Mouse (Mus musculus) monocyte, adult 5-6 weeks (primary cell): ENCODE results near the gene Sema3c. TPM values are rescaled to one million over a fixed set of nuclear protein-coding genes. Genes with fewer than 3 reads are reported as not detected.
"Not testable (repeated sequence)": the region's sequence is repeated elsewhere in the genome, so short reads cannot be mapped to it uniquely, and the experiment has no call there.

Experiments
- ATAC-seq: fragments of 153-309, 156-312 bp; replicated peaks from 2 replicates; pipeline ENCODE4 v1.8.0; 2017; ENCODE audit warnings: mild to moderate bottlenecking; ENCODE audit not compliant: low TSS enrichment, insufficient number of reproducible peaks, severe bottlenecking, poor library complexity, low FRiP score
- total RNA-seq: library from RNA; stranded (forward); fragments of 200-1000, 200-491, 200-594 nt; gene quantifications from 3 replicates; pipeline ENCODE4 v1.2.3, GENCODE M21; 2017

Sema3c gene
- total RNA-seq: not detected in 3 replicates

- ATAC-seq: no peak
These were observed at the start of gene Sema3c for GRCm38 (mm10) chr5:17573694-17574380. TSS of gene Sema3c (plus strand) at chr5:17574281.

- not testable (repeated sequence) for ATAC-seq
These were observed 42.9 kb upstream of the Sema3c start for GRCm38 (mm10) chr5:17531165-17531564.

- no peak for ATAC-seq
These were observed 30.9 kb upstream of the Sema3c start for GRCm38 (mm10) chr5:17543141-17543540.

- no peak for ATAC-seq
These were observed 29.1 kb upstream of the Sema3c start for GRCm38 (mm10) chr5:17544904-17545449.

- no peak for ATAC-seq
These were observed 22.4 kb upstream of the Sema3c start for GRCm38 (mm10) chr5:17551693-17552092.

- ATAC-seq: no peak
These were observed 18.0 kb upstream of the Sema3c start for GRCm38 (mm10) chr5:17556073-17556473.

- ATAC-seq: no peak
These were observed 17.3 kb upstream of the Sema3c start for GRCm38 (mm10) chr5:17556715-17557265.

GRCm38 (mm10) chr5:17571571-17571970 is 2.5 kb upstream of the Sema3c start:
- no peak for ATAC-seq

- no peak for ATAC-seq
These were observed 517 bp downstream of the Sema3c start for GRCm38 (mm10) chr5:17574413-17575182.

GRCm38 (mm10) chr5:17575183-17575495 is 1.1 kb downstream of the Sema3c start:
- no peak for ATAC-seq

- no peak for ATAC-seq
These were observed 2.0 kb downstream of the Sema3c start for GRCm38 (mm10) chr5:17576069-17576468.

GRCm38 (mm10) chr5:17582047-17582515 is 8.0 kb downstream of the Sema3c start:
- ATAC-seq: no peak

GRCm38 (mm10) chr5:17584299-17584945 is 10.3 kb downstream of the Sema3c start:
- no peak for ATAC-seq

GRCm38 (mm10) chr5:17586518-17587210 is 12.6 kb downstream of the Sema3c start:
- no peak for ATAC-seq

GRCm38 (mm10) chr5:17591908-17592307 is 17.8 kb downstream of the Sema3c start:
- no peak for ATAC-seq

GRCm38 (mm10) chr5:17601700-17602099 is 27.6 kb downstream of the Sema3c start:
- ATAC-seq: no peak

- no peak for ATAC-seq
These were observed 46.5 kb downstream of the Sema3c start for GRCm38 (mm10) chr5:17620619-17621018.

- ATAC-seq: no peak
These were observed 48.5 kb downstream of the Sema3c start for GRCm38 (mm10) chr5:17622564-17622963.

- no peak for ATAC-seq
These were observed 54.5 kb downstream of the Sema3c start for GRCm38 (mm10) chr5:17628606-17629005.
